Mouse (Mus musculus) inflammation-experienced regulatory T-cells, adult 6 months (primary cell): ENCODE data around the gene Lrrc7. TPM values are rescaled to one million over a fixed set of nuclear protein-coding genes. Genes with fewer than 3 reads are reported as not detected.
"Not testable (repeated sequence)": the region's sequence is repeated elsewhere in the genome, so short reads cannot be mapped to it uniquely, and the experiment has no call there.

Source experiments
- ATAC-seq: one replicate; pipeline ENCODE4 v1.8.0; 2017
- polyA plus RNA-seq, 3 experiments: library from polyadenylated mRNA; unstranded; fragments of 100-300 nt; shearing (Covaris generic); gene quantifications; one replicate each; pipeline ENCODE4 v1.2.1; 2017

Gene Lrrc7
- polyA plus RNA-seq, 3 experiments from 2014 or later, result 0.42 TPM; not detected in 2

GRCm38 (mm10) chr3:158164452-158164851, 397.6 kb downstream of the Lrrc7 start:
- ATAC-seq, result no peak

GRCm38 (mm10) chr3:158163127-158163526, 398.9 kb downstream of the Lrrc7 start:
- no peak for ATAC-seq

- ATAC-seq, result no peak
These were observed 400.0 kb downstream of the Lrrc7 start for GRCm38 (mm10) chr3:158161924-158162490.

GRCm38 (mm10) chr3:158155515-158156286, 406.3 kb downstream of the Lrrc7 start:
- ATAC-seq, result no peak

GRCm38 (mm10) chr3:158154134-158154533, 407.9 kb downstream of the Lrrc7 start:
- no peak for ATAC-seq

- ATAC-seq, result no peak
These were observed 413.0 kb downstream of the Lrrc7 start for GRCm38 (mm10) chr3:158148998-158149397.

- no peak for ATAC-seq
These were observed 421.4 kb downstream of the Lrrc7 start for GRCm38 (mm10) chr3:158140629-158141028.

GRCm38 (mm10) chr3:158137796-158138195, 424.2 kb downstream of the Lrrc7 start:
- ATAC-seq, result peak; percentile 35

- no peak for ATAC-seq
These were observed 430.3 kb downstream of the Lrrc7 start for GRCm38 (mm10) chr3:158131672-158132071.

GRCm38 (mm10) chr3:158131233-158131632, 430.8 kb downstream of the Lrrc7 start:
- ATAC-seq, result no peak

GRCm38 (mm10) chr3:158122899-158123298, 439.1 kb downstream of the Lrrc7 start:
- ATAC-seq, result no peak

GRCm38 (mm10) chr3:158105260-158105659, 456.8 kb downstream of the Lrrc7 start:
- ATAC-seq, result no peak

GRCm38 (mm10) chr3:158103467-158103866, 458.6 kb downstream of the Lrrc7 start:
- ATAC-seq, result no peak

GRCm38 (mm10) chr3:158102530-158102929, 459.5 kb downstream of the Lrrc7 start:
- ATAC-seq, result not testable (repeated sequence)

- not testable (repeated sequence) for ATAC-seq
These were observed 460.0 kb downstream of the Lrrc7 start for GRCm38 (mm10) chr3:158102043-158102442.

GRCm38 (mm10) chr3:158093919-158094318, 468.1 kb downstream of the Lrrc7 start:
- no peak for ATAC-seq

- ATAC-seq, result no peak
These were observed 470.4 kb downstream of the Lrrc7 start for GRCm38 (mm10) chr3:158091601-158092000.

GRCm38 (mm10) chr3:158077828-158078227, 484.2 kb downstream of the Lrrc7 start:
- no peak for ATAC-seq

- no peak for ATAC-seq
These were observed 484.6 kb downstream of the Lrrc7 start for GRCm38 (mm10) chr3:158077380-158077772.

- ATAC-seq, result peak; percentile 48
These were observed 485.2 kb downstream of the Lrrc7 start for GRCm38 (mm10) chr3:158076685-158077379.

- ATAC-seq, result no peak
These were observed 487.0 kb downstream of the Lrrc7 start for GRCm38 (mm10) chr3:158075004-158075403.

GRCm38 (mm10) chr3:158068613-158069263, 493.3 kb downstream of the Lrrc7 start:
- no peak for ATAC-seq

GRCm38 (mm10) chr3:158067916-158068315, 494.1 kb downstream of the Lrrc7 start:
- no peak for ATAC-seq
